16 mouse cellular contexts compared by ENCODE assay signal in the genomic region with DNA sequence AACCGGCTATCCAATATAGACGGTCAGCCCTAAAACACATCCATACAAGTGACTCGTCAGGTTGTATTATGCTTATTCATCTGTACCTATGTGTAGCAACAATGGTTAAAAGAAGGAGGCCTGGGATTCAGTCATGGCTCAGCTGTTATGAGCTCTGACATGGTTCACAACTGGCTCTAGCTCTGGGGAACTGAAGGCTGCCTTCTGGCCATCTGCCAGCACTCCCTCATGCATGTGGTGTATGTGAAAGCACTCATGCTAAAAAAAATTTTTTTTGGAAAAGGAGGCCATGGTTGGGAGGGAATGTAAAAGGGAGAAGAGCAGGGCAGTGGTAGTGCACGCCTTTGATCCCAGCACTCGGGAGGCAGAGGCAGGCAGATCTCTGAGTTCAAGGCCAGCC. TPM values are rescaled to one million over a fixed set of nuclear protein-coding genes. Genes with fewer than 3 reads are reported as not detected.
DNase-seq lines count a peak whose midpoint lies in the region; TF ChIP-seq lines count a peak whose summit lies in the region.
"Had no signal": no experiment of that assay in that cellular context is flagged by ENCODE, and none has a peak within 500 bp of the region (broad histone marks: within the 10 kb centered on the region; RNA-seq: fewer than 3 reads in every experiment).

No protein-coding gene starts in this region.

- TF ChIP-seq CTCF in cerebellum, adult 2 months (IDR thresholded peaks at IDR 0.05; ENCODE audit: borderline replicate concordance, insufficient read depth, low read depth, low read length), result no peak
- no peak for TF ChIP-seq CTCF in kidney, adult 2 months (conservative IDR thresholded peaks at IDR 0.05; ENCODE audit: insufficient read depth, insufficient read length, low read depth, low read length)

- DNase-seq in cerebellum, postnatal 10 days, result peak; percentile 23 to 38
- no peak for DNase-seq in cerebellum, adult 2 months
- peak; percentile 10 for DNase-seq in kidney, adult 2 months
- DNase-seq in kidney, adult 18-20 months, result no peak
- peak; percentile 9 for DNase-seq in right cerebral cortex, postnatal 4 days
- no peak for DNase-seq in right cerebral cortex, postnatal 25 days
- no peak for DNase-seq in thymus, postnatal 14 days
- DNase-seq: cerebellum, adult 11-12 months; gastrocnemius, postnatal 25 days; heart, postnatal 14 days; lung, postnatal 36 days; thymus, postnatal 25 days had no signal

- H3K36me3 ChIP-seq in kidney, adult 2 months (ENCODE audit: control insufficient read depth, insufficient read depth, low read length), result no peaks in the 10 kb centered on the region

- H3K27me3 ChIP-seq in cerebellum, adult 2 months (ENCODE audit: control insufficient read depth, insufficient read depth, low read length), result no peaks in the 10 kb centered on the region
- no peaks in the 10 kb centered on the region for H3K27me3 ChIP-seq in kidney, adult 2 months (replicated peaks; ENCODE audit: control insufficient read depth, insufficient read depth, low read length)
- H3K27me3 ChIP-seq: embryonic facial prominence, embryonic 12.5 days; hindbrain, embryonic 15.5 days; limb, embryonic 15.5 days had no signal

- no peak overlapping the region for H3K4me3 ChIP-seq in cerebellum, adult 2 months (replicated peaks; ENCODE audit: insufficient read depth, low read depth, low read length)
- no peak overlapping the region for H3K4me3 ChIP-seq in kidney, adult 2 months (ENCODE audit: insufficient read depth, low read depth, low read length)
- H3K4me3 ChIP-seq: embryonic facial prominence, embryonic 12.5 days; hindbrain, embryonic 15.5 days; limb, embryonic 15.5 days had no signal

- TF ChIP-seq POLR2A in cerebellum, adult 2 months (IDR thresholded peaks at IDR 0.05; ENCODE audit: borderline replicate concordance, insufficient read depth, low read length), result no peak
- TF ChIP-seq POLR2A in kidney, adult 2 months (IDR thresholded peaks at IDR 0.05; ENCODE audit: low read depth, low read length), result no peak

- no peak overlapping the region for H3K27ac ChIP-seq in cerebellum, adult 2 months (ENCODE audit: insufficient read depth, low read length)
- H3K27ac ChIP-seq in kidney, adult 2 months (ENCODE audit: insufficient read depth, low read depth, low read length), result no peak overlapping the region
- H3K27ac ChIP-seq: embryonic facial prominence, embryonic 12.5 days; hindbrain, embryonic 15.5 days; limb, embryonic 15.5 days had no signal

- no peaks in the 10 kb centered on the region for H3K4me1 ChIP-seq in cerebellum, adult 2 months (ENCODE audit: control insufficient read depth, insufficient read depth, low read length)
- no peaks in the 10 kb centered on the region for H3K4me1 ChIP-seq in kidney, adult 2 months (ENCODE audit: control insufficient read depth, insufficient read depth, low read length)
- H3K4me1 ChIP-seq: embryonic facial prominence, embryonic 12.5 days; hindbrain, embryonic 15.5 days; limb, embryonic 15.5 days had no signal

- WGBS in cerebellum, adult 2 months, result 77% methylated on average over 5 of the region's 5 CpGs
- WGBS in kidney, adult 2 months, result 93% methylated on average over 5 of the region's 5 CpGs

RNA-seq across cellular contexts. Expression of gene Ldhc, which starts 18.8 kb away (rescaled TPM):
- polyA plus RNA-seq in cerebellum, adult 2 months (2012; rRNA removed), result not detected in 2 replicates
- polyA plus RNA-seq in kidney, adult 2 months (2012; rRNA removed), result 0.42 and 0.67 TPM in 2 replicates
- polyA plus RNA-seq: embryonic facial prominence, embryonic 12.5 days; intestine, postnatal 0 days had no signal

RNA-seq across cellular contexts. Expression of gene Ldha, which starts 38.6 kb away (rescaled TPM):
- polyA plus RNA-seq in cerebellum, adult 2 months (2012; rRNA removed), result 209 and 227 TPM in 2 replicates
- polyA plus RNA-seq in kidney, adult 2 months (2012; rRNA removed), result 665 and 667 TPM in 2 replicates

RNA-seq across cellular contexts. Expression of gene Tsg101, which starts 39.9 kb away (rescaled TPM):
- 80.5 and 87.8 TPM in 2 replicates for polyA plus RNA-seq in cerebellum, adult 2 months (2012; rRNA removed)
- 74.8 and 80.7 TPM in 2 replicates for polyA plus RNA-seq in kidney, adult 2 months (2012; rRNA removed)

Comparison
In these comparisons a context has a peak if more than half of its experiments do, and no peak if none do; other contexts are left out.
1. DNase-seq: peak in cerebellum, postnatal 10 days (2 of 2), kidney, adult 2 months (single experiment) and right cerebral cortex, postnatal 4 days (single experiment); none in cerebellum, adult 2 months (0 of 2), kidney, adult 18-20 months (single experiment), right cerebral cortex, postnatal 25 days (single experiment) and thymus, postnatal 14 days (single experiment).